Mouse (Mus musculus) neural tube, embryonic 12.5 days (tissue): ENCODE measurements around the gene Gna12. TPM values are rescaled to one million over a fixed set of nuclear protein-coding genes. Genes with fewer than 3 reads are reported as not detected.

Source experiments
- ATAC-seq: fragments of 200-750 bp; cut with Nextera tagmentation; 2 replicates; pipeline ENCODE4 v1.8.0; 2017; ENCODE audit warnings: low read depth, mild to moderate bottlenecking, moderate TSS enrichment, moderate library complexity; ENCODE audit not compliant: low FRiP score
- H3K27ac ChIP-seq: fragments of 300-500 bp; sonication (generic); 2 replicates; pipeline ENCODE4 v1.5.1; 2016
- H3K27me3 ChIP-seq: fragments of 300-500 bp; sonication (generic); replicated peaks from 2 replicates; pipeline ENCODE4 v1.6.1; 2016; ENCODE audit warnings: mild to moderate bottlenecking
- H3K36me3 ChIP-seq: fragments of 300-500 bp; sonication (generic); 2 replicates; pipeline ENCODE4 v1.6.1; 2016; ENCODE audit warnings: mild to moderate bottlenecking
- H3K4me1 ChIP-seq: fragments of 300-500 bp; sonication (generic); 2 replicates; pipeline ENCODE4 v1.6.1; 2016
- H3K4me2 ChIP-seq: fragments of 300-500 bp; sonication (generic); replicated peaks from 2 replicates; pipeline ENCODE4 v1.6.1; 2016; ENCODE audit warnings: mild to moderate bottlenecking
- H3K4me3 ChIP-seq: fragments of 300-500 bp; sonication (generic); 2 replicates; pipeline ENCODE4 v1.5.1; 2016
- H3K9ac ChIP-seq: fragments of 300-500 bp; sonication (generic); 2 replicates; pipeline ENCODE4 v1.6.1; 2016; ENCODE audit warnings: mild to moderate bottlenecking
- H3K9me3 ChIP-seq: fragments of 300-500 bp; sonication (generic); 2 replicates; pipeline ENCODE4 v1.6.1; 2016; ENCODE audit warnings: mild to moderate bottlenecking
- WGBS: fragments of 180-500 bp; shearing (Covaris S2); methylation state at CpG from one replicate; pipeline ENCODE4 v1.1.7; 2016; 5-methylcytosine and 5-hydroxymethylcytosine counted together
- polyA plus RNA-seq: library from polyadenylated mRNA; unstranded; fragments of >200 nt; fragmentation: Nextera tagmentation; extraction: Ambion mirVana; gene quantifications from 2 replicates; pipeline ENCODE4 v1.2.1, GENCODE M21; 2016

Gene Gna12
- polyA plus RNA-seq, 1 experiment from 2014 or later, result 85.3 TPM

- 0 out of 2 replicates have a peak within 1 kb of the TSS, but pooled peaks have one; percentile 17 for H3K9ac ChIP-seq
- no peak within 1 kb of the TSS for H3K27ac ChIP-seq
- no peak within 1 kb of the TSS for H3K4me3 ChIP-seq
- H3K4me2 ChIP-seq, result no peak within 1 kb of the TSS
- no peaks in the 10 kb centered on the region for H3K27me3 ChIP-seq
- H3K36me3 ChIP-seq, result peaks cover 9% of the 10 kb centered on the region
- H3K9me3 ChIP-seq, result no peaks in the 10 kb centered on the region
- WGBS, result 70% methylated on average over 13 of the region's 13 CpGs
- peak; percentile 44 for ATAC-seq
- H3K4me1 ChIP-seq, result peaks cover 13% of the 10 kb centered on the region; the same call in 1 of the 2 replicates
These were observed 106.4 kb downstream of the Gna12 start, which contains the start of gene Amz1 for GRCm38 (mm10) chr5:140723822-140724221. TSS of gene Amz1 (plus strand) at chr5:140724127.

- no peak for ATAC-seq
- 80% methylated on average over 3 of the region's 3 CpGs for WGBS
- Histone ChIP-seq H3K9ac (no peak overlapping the region), H3K27ac (no peak overlapping the region), H3K9me3 (no peaks in the 10 kb centered on the region), H3K4me2 (no peak overlapping the region), H3K4me3 (no peak overlapping the region), H3K27me3 (no peaks in the 10 kb centered on the region), H3K36me3 (peaks cover 26% of the 10 kb centered on the region), H3K4me1 (peaks cover 13% of the 10 kb centered on the region; the same call in 1 of the 2 replicates)
These were observed 108.1 kb downstream of the Gna12 start for GRCm38 (mm10) chr5:140722121-140722520.

GRCm38 (mm10) chr5:140720773-140721172 is 109.5 kb downstream of the Gna12 start:
- 79% methylated on average over 7 of the region's 7 CpGs for WGBS
- H3K4me3 ChIP-seq, result no peak overlapping the region
- no peak overlapping the region for H3K9ac ChIP-seq
- H3K36me3 ChIP-seq, result peaks cover 40% of the 10 kb centered on the region
- peaks cover 13% of the 10 kb centered on the region; the same call in 1 of the 2 replicates for H3K4me1 ChIP-seq
- H3K9me3 ChIP-seq, result no peaks in the 10 kb centered on the region
- ATAC-seq, result no peak
- no peaks in the 10 kb centered on the region for H3K27me3 ChIP-seq
- H3K27ac ChIP-seq, result no peak overlapping the region
- H3K4me2 ChIP-seq, result no peak overlapping the region

- no peak overlapping the region for H3K27ac ChIP-seq
- no peak overlapping the region for H3K4me3 ChIP-seq
- no peak overlapping the region for H3K9ac ChIP-seq
- WGBS, result 86% methylated on average over 5 of the region's 5 CpGs
- H3K27me3 ChIP-seq, result no peaks in the 10 kb centered on the region
- no peak for ATAC-seq
- no peaks in the 10 kb centered on the region for H3K4me1 ChIP-seq
- H3K36me3 ChIP-seq, result peaks cover 67% of the 10 kb centered on the region
- H3K9me3 ChIP-seq, result no peaks in the 10 kb centered on the region
- no peak overlapping the region for H3K4me2 ChIP-seq
These were observed 119.2 kb downstream of the Gna12 start for GRCm38 (mm10) chr5:140711040-140711439.

GRCm38 (mm10) chr5:140710315-140710714 is 119.9 kb downstream of the Gna12 start:
- Histone ChIP-seq H3K9me3 (no peaks in the 10 kb centered on the region), H3K4me1 (peaks cover 7% of the 10 kb centered on the region), H3K27ac (no peak overlapping the region), H3K4me2 (no peak overlapping the region), H3K9ac (no peak overlapping the region), H3K36me3 (peaks cover 60% of the 10 kb centered on the region), H3K27me3 (no peaks in the 10 kb centered on the region), H3K4me3 (no peak overlapping the region)
- ATAC-seq, result no peak
- WGBS, result 92% methylated on average over 6 of the region's 6 CpGs

Other genes with a start within 250 kb of the Gna12 start
- gene Lfng, start 223.1 kb downstream of the Gna12 start, polyA plus RNA-seq, result 30.5 and 34.5 TPM in 2 replicates
- gene Ttyh3, start 181.4 kb downstream of the Gna12 start, polyA plus RNA-seq, result 79.6 and 83.3 TPM in 2 replicates
- gene Iqce, start 128.1 kb downstream of the Gna12 start, polyA plus RNA-seq, result 20.6 and 29.5 TPM in 2 replicates
- 25.2 TPM in 2 replicates for gene Brat1, start 125.4 kb downstream of the Gna12 start, polyA plus RNA-seq
- 0.91 and 1.5 TPM in 2 replicates for gene Amz1, start 106.3 kb downstream of the Gna12 start, polyA plus RNA-seq
- gene Card11, start 170.2 kb upstream of the Gna12 start, polyA plus RNA-seq, result 0.37 and 0.48 TPM in 2 replicates